Mouse (Mus musculus): ENCODE data around the gene Ppl. TPM values are rescaled to one million over a fixed set of nuclear protein-coding genes. Genes with fewer than 3 reads are reported as not detected.

Ppl gene
- polyA plus RNA-seq, 1 experiment from 2014 or later = 1.1 TPM

GRCm38 (mm10) chr16:5135551-5136261, 3.5 kb upstream of the Ppl start:
- H3K27me3 ChIP-seq (ENCODE audit: control insufficient read depth, insufficient read depth, low read length) = peaks cover 29% of the 10 kb centered on the region
- WGBS = 65% methylated on average over 8 of the region's 8 CpGs
- no peaks in the 10 kb centered on the region for H3K9me3 ChIP-seq (ENCODE audit: control insufficient read depth, low read length)
- no peak overlapping the region for H3K4me2 ChIP-seq (ENCODE audit: low read depth)
- H3K4me3 ChIP-seq (ENCODE audit: low read depth, low read length) = no peak overlapping the region
- no peaks in the 10 kb centered on the region for H3K36me3 ChIP-seq (ENCODE audit: control insufficient read depth, insufficient read depth, low read length)
- H3K9ac ChIP-seq (ENCODE audit: low read length) = no peak overlapping the region
- H3K27ac ChIP-seq (ENCODE audit: low read depth, low read length) = no peak overlapping the region
- peaks cover 8% of the 10 kb centered on the region; the same call in 1 of the 2 replicates for H3K4me1 ChIP-seq (ENCODE audit: control insufficient read depth, insufficient read depth, low read length)
- no peak for ATAC-seq (ENCODE audit: insufficient read depth, low FRiP score, low TSS enrichment)
- DNase-seq (ENCODE audit: low spot score) = no peak

- H3K27me3 ChIP-seq (ENCODE audit: control insufficient read depth, insufficient read depth, low read length) = peaks cover 35% of the 10 kb centered on the region
- H3K4me3 ChIP-seq (ENCODE audit: low read depth, low read length) = no peak overlapping the region
- ATAC-seq (ENCODE audit: insufficient read depth, low FRiP score, low TSS enrichment) = no peak
- no peak overlapping the region for H3K27ac ChIP-seq (ENCODE audit: low read depth, low read length)
- H3K9me3 ChIP-seq (ENCODE audit: control insufficient read depth, low read length) = no peaks in the 10 kb centered on the region
- no peak overlapping the region for H3K9ac ChIP-seq (ENCODE audit: low read length)
- H3K4me1 ChIP-seq (ENCODE audit: control insufficient read depth, insufficient read depth, low read length) = peaks cover 8% of the 10 kb centered on the region; the same call in 1 of the 2 replicates
- 86% methylated on average over 14 of the region's 14 CpGs for WGBS
- DNase-seq (ENCODE audit: low spot score) = no peak
- H3K36me3 ChIP-seq (ENCODE audit: control insufficient read depth, insufficient read depth, low read length) = no peaks in the 10 kb centered on the region
- H3K4me2 ChIP-seq (ENCODE audit: low read depth) = no peak overlapping the region
These were observed 2.6 kb upstream of the Ppl start for GRCm38 (mm10) chr16:5134623-5135330.

- DNase-seq (ENCODE audit: low spot score) (no peak), ATAC-seq (ENCODE audit: insufficient read depth, low FRiP score, low TSS enrichment) (no peak)
- WGBS = 2% methylated on average over 25 of the region's 25 CpGs
- Histone ChIP-seq H3K4me1 (ENCODE audit: control insufficient read depth, insufficient read depth, low read length) (peaks cover 8% of the 10 kb centered on the region; the same call in 1 of the 2 replicates), H3K4me3 (ENCODE audit: low read depth, low read length) (no peak overlapping the region), H3K36me3 (ENCODE audit: control insufficient read depth, insufficient read depth, low read length) (no peaks in the 10 kb centered on the region), H3K27ac (ENCODE audit: low read depth, low read length) (no peak overlapping the region), H3K9me3 (ENCODE audit: control insufficient read depth, low read length) (no peaks in the 10 kb centered on the region), H3K9ac (ENCODE audit: low read length) (no peak overlapping the region), H3K27me3 (ENCODE audit: control insufficient read depth, insufficient read depth, low read length) (peaks cover 35% of the 10 kb centered on the region), H3K4me2 (ENCODE audit: low read depth) (no peak overlapping the region)
These were observed 834 bp downstream of the Ppl start for GRCm38 (mm10) chr16:5131251-5131922.

- DNase-seq (ENCODE audit: low spot score) = no peak
- no peaks in the 10 kb centered on the region for H3K36me3 ChIP-seq (ENCODE audit: control insufficient read depth, insufficient read depth, low read length)
- H3K27me3 ChIP-seq (ENCODE audit: control insufficient read depth, insufficient read depth, low read length) = peaks cover 35% of the 10 kb centered on the region
- WGBS = 6% methylated on average over 4 of the region's 4 CpGs
- no peak for ATAC-seq (ENCODE audit: insufficient read depth, low FRiP score, low TSS enrichment)
- H3K9me3 ChIP-seq (ENCODE audit: control insufficient read depth, low read length) = no peaks in the 10 kb centered on the region
- H3K4me1 ChIP-seq (ENCODE audit: control insufficient read depth, insufficient read depth, low read length) = peaks cover 8% of the 10 kb centered on the region; the same call in 1 of the 2 replicates
- no peak overlapping the region for H3K27ac ChIP-seq (ENCODE audit: low read depth, low read length)
- H3K4me2 ChIP-seq (ENCODE audit: low read depth) = no peak overlapping the region
- H3K4me3 ChIP-seq (ENCODE audit: low read depth, low read length) = no peak overlapping the region
- no peak overlapping the region for H3K9ac ChIP-seq (ENCODE audit: low read length)
These were observed 1.5 kb downstream of the Ppl start for GRCm38 (mm10) chr16:5130766-5131165.

- no peak overlapping the region for H3K4me2 ChIP-seq (ENCODE audit: low read depth)
- no peak overlapping the region for H3K4me3 ChIP-seq (ENCODE audit: low read depth, low read length)
- WGBS = 39% methylated on average over 2 of the region's 2 CpGs
- DNase-seq (ENCODE audit: low spot score) (no peak), ATAC-seq (ENCODE audit: insufficient read depth, low FRiP score, low TSS enrichment) (no peak)
- H3K27me3 ChIP-seq (ENCODE audit: control insufficient read depth, insufficient read depth, low read length) = peaks cover 35% of the 10 kb centered on the region
- H3K9me3 ChIP-seq (ENCODE audit: control insufficient read depth, low read length) = no peaks in the 10 kb centered on the region
- H3K4me1 ChIP-seq (ENCODE audit: control insufficient read depth, insufficient read depth, low read length) = peaks cover 8% of the 10 kb centered on the region; the same call in 1 of the 2 replicates
- no peaks in the 10 kb centered on the region for H3K36me3 ChIP-seq (ENCODE audit: control insufficient read depth, insufficient read depth, low read length)
- no peak overlapping the region for H3K9ac ChIP-seq (ENCODE audit: low read length)
- no peak overlapping the region for H3K27ac ChIP-seq (ENCODE audit: low read depth, low read length)
These were observed 2.0 kb downstream of the Ppl start for GRCm38 (mm10) chr16:5130196-5130595.

GRCm38 (mm10) chr16:5123476-5123875, 8.7 kb downstream of the Ppl start:
- no peaks in the 10 kb centered on the region for H3K36me3 ChIP-seq (ENCODE audit: control insufficient read depth, insufficient read depth, low read length)
- no peaks in the 10 kb centered on the region for H3K27me3 ChIP-seq (ENCODE audit: control insufficient read depth, insufficient read depth, low read length)
- H3K9ac ChIP-seq (ENCODE audit: low read length) = no peak overlapping the region
- no peak overlapping the region for H3K4me2 ChIP-seq (ENCODE audit: low read depth)
- no peaks in the 10 kb centered on the region for H3K4me1 ChIP-seq (ENCODE audit: control insufficient read depth, insufficient read depth, low read length)
- DNase-seq (ENCODE audit: low spot score) (no peak), ATAC-seq (ENCODE audit: insufficient read depth, low FRiP score, low TSS enrichment) (no peak)
- no peaks in the 10 kb centered on the region for H3K9me3 ChIP-seq (ENCODE audit: control insufficient read depth, low read length)
- no peak overlapping the region for H3K4me3 ChIP-seq (ENCODE audit: low read depth, low read length)
- 65% methylated on average over 6 of the region's 6 CpGs for WGBS
- no peak overlapping the region for H3K27ac ChIP-seq (ENCODE audit: low read depth, low read length)

- Histone ChIP-seq H3K4me1 (ENCODE audit: control insufficient read depth, insufficient read depth, low read length) (no peaks in the 10 kb centered on the region), H3K27ac (ENCODE audit: low read depth, low read length) (no peak overlapping the region), H3K27me3 (ENCODE audit: control insufficient read depth, insufficient read depth, low read length) (no peaks in the 10 kb centered on the region), H3K4me3 (ENCODE audit: low read depth, low read length) (no peak overlapping the region), H3K36me3 (ENCODE audit: control insufficient read depth, insufficient read depth, low read length) (no peaks in the 10 kb centered on the region), H3K4me2 (ENCODE audit: low read depth) (no peak overlapping the region), H3K9ac (ENCODE audit: low read length) (no peak overlapping the region), H3K9me3 (ENCODE audit: control insufficient read depth, low read length) (no peaks in the 10 kb centered on the region)
- WGBS = 89% methylated on average over 4 of the region's 4 CpGs
- ATAC-seq (ENCODE audit: insufficient read depth, low FRiP score, low TSS enrichment) = no peak
- no peak for DNase-seq (ENCODE audit: low spot score)
These were observed 12.4 kb downstream of the Ppl start for GRCm38 (mm10) chr16:5119845-5120244.

- DNase-seq (ENCODE audit: low spot score) = no peak
- no peaks in the 10 kb centered on the region for H3K9me3 ChIP-seq (ENCODE audit: control insufficient read depth, low read length)
- no peak overlapping the region for H3K4me3 ChIP-seq (ENCODE audit: low read depth, low read length)
- H3K36me3 ChIP-seq (ENCODE audit: control insufficient read depth, insufficient read depth, low read length) = no peaks in the 10 kb centered on the region
- H3K4me1 ChIP-seq (ENCODE audit: control insufficient read depth, insufficient read depth, low read length) = no peaks in the 10 kb centered on the region
- H3K4me2 ChIP-seq (ENCODE audit: low read depth) = no peak overlapping the region
- WGBS = 83% methylated on average over 4 of the region's 4 CpGs
- H3K27me3 ChIP-seq (ENCODE audit: control insufficient read depth, insufficient read depth, low read length) = no peaks in the 10 kb centered on the region
- H3K9ac ChIP-seq (ENCODE audit: low read length) = no peak overlapping the region
- no peak for ATAC-seq (ENCODE audit: insufficient read depth, low FRiP score, low TSS enrichment)
- no peak overlapping the region for H3K27ac ChIP-seq (ENCODE audit: low read depth, low read length)
These were observed 12.8 kb downstream of the Ppl start for GRCm38 (mm10) chr16:5119385-5119784.

Data from neural tube, embryonic 11.5 days (tissue).